Mouse (Mus musculus) cerebellum, postnatal 4 days (tissue): ENCODE measurements at regions not wholly inside any gene's neighbourhood (a gene's known extent, or its start where the extent isn't known, plus 50 kb on each side); places are given as distances from the start of the nearest gene placed in this dataset.

ENCODE experiments used
- DNase-seq, 2 experiments: peaks; one replicate each; pipeline ENCODE4 v3.0.0; 2022; ENCODE audit warnings: low spot score in 2 of 2, mixed read lengths in 1 of 2

DNA sequence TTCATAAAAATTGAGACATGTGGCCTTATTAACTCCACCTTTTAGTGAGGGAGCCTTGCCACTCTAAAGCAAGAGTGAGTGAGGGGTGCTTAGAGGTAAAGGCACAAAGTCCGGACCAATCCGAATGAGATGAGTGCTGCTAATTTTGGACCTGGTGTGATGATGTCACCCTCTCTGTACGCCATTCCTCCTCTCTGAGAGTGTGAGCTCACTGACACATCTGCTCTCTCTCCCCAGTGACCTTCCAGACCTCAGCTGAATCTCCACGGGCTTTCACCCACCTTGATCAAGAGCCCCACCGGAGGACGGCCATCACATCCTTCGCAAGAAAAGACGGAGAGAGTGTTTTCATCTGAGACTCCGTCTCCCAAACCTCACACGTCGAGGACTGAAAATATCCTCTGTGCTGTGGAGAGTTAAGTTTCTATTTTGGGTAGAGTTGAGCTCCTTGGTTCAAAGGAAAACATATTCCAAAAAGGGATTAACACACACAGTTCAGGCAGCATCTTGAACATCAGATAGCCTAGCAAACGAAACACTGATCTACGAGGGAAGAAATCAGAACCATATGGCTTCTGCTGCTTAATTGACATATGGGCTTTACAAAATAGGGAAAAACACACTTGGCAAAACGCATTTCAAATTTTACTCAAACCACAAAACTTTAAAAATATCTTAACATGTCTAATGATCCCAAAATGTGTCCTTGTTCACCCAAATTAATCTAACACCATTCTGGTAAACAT lies 96.2 kb upstream of the 3110018I06Rik start:
- no peak for DNase-seq

DNA sequence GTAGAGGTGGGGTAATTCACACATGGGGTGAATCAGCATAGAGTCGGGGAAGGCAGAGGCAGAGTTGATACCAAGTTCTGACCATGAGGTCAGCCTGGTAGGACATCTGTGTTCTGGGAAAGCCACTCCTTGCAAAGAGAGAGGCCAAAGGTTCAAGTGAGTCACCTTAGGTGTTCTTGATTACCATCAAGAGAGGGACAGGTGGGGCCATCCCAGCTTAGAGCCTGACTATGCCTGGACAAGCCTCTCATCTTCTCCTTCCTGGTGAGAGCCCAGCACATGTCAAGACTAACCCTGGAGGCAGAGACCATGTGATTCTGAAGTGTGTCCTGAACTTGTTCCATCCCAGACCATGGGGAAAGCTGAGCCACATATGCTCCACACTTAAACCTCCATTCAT lies 94.0 kb upstream of the 3110018I06Rik start:
- DNase-seq = no peak

DNA sequence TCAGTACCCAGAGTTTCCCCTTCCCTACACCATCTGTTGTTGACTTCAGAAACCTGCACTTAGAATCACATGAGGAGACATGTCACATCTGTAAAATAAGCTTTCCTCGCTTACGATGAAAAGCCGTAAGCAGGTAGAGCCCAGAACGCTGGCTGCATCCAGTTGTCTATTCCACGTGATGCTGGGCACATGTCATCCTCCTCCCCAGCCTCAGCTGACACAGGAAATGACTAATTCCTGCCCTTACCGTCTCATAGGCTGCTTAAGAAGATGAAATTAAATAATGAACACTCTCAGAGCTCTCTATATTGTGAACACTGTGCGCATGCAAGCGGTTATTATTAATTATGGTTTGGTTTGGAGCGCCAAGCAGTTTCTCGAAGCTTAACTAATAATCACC lies 83.6 kb upstream of the 3110018I06Rik start:
- no peak for DNase-seq

DNA sequence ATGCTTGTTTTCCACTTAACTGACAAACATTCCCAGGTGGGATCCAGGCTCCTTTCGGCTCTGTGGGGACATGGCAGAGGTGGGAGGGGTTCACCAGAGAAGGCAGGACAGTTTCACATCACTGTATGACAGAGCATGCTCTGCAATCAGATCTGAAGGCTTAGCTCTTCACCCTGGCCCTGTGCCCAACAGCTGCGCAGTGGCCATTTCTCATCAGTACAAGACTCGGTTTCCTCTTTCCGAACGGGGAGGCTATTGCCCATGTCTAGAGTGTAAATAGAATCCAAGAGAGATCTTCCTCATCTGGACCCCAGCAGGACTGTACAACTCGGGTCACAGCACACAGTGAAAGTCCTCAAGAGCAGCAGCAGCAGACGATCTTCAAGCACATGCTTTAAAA lies 64.5 kb upstream of the 3110018I06Rik start:
- DNase-seq = no peak

DNA sequence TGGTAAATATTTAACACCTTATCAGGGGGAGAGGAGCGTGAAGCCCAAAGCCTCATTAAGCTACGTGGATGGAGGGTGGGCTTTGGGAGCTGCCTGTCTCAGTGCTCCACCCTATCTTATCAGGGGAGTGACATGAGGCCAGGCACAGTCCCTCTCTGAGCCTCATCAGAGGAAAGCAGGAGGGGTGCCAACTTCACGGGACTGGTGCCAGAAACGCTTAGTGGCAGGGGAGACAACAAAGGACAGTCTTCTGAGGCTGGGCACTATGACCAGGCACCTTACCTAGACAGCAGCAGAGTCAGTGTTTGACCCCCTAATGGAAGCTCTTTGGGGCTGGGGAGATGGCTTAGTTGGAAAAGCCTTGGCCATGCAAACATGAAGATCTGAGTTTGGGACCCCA lies 49.9 kb upstream of the 3110018I06Rik start:
- DNase-seq = peak in 1 of 2 experiments; percentile 32
